Mouse (Mus musculus) kidney, adult 11 months (tissue): ENCODE results near the gene Fli1.

Source experiments
- DNase-seq: peaks from one replicate; pipeline ENCODE4 v3.0.0; 2022

The Fli1 gene

DNA sequence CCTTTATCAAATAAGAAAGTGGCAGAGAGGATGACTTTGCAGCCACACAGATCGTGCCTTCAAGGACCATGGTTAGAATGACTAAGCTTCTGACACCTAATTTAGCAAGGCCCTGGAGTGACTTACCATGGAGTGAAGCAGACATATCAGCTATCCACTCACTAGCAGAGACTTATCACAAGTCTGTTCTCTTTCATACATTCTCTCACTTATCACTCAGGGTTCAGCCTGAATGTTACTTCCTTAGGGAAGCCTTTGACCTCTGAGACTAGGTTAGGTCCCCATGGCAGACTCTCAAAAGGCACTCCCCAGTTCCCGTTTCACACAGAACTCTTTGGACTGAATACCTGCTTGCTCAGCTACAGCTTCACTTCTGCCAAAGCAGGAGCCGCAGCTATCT lies 21.3 kb downstream of the Fli1 start:
- no peak for DNase-seq

DNA sequence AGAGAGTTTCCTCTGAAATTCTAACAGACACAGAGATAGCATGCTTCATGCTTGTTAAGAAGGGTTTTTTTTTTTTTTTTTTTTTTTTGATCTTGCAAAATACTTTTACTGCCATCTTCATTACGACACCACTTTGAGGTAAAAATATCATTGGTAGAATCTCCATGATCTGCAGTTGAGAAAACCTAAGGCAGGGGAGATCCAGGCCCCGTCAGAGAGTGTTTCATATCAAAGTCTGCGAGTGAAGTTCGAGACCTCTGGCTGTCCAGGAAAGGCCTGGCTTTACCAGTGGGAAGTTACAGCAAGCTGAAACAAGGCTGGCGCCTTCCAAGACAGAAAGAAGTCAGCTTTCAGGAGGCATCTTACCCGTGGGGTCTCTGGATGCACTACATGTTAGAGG lies 21.8 kb downstream of the Fli1 start:
- no peak for DNase-seq

DNA sequence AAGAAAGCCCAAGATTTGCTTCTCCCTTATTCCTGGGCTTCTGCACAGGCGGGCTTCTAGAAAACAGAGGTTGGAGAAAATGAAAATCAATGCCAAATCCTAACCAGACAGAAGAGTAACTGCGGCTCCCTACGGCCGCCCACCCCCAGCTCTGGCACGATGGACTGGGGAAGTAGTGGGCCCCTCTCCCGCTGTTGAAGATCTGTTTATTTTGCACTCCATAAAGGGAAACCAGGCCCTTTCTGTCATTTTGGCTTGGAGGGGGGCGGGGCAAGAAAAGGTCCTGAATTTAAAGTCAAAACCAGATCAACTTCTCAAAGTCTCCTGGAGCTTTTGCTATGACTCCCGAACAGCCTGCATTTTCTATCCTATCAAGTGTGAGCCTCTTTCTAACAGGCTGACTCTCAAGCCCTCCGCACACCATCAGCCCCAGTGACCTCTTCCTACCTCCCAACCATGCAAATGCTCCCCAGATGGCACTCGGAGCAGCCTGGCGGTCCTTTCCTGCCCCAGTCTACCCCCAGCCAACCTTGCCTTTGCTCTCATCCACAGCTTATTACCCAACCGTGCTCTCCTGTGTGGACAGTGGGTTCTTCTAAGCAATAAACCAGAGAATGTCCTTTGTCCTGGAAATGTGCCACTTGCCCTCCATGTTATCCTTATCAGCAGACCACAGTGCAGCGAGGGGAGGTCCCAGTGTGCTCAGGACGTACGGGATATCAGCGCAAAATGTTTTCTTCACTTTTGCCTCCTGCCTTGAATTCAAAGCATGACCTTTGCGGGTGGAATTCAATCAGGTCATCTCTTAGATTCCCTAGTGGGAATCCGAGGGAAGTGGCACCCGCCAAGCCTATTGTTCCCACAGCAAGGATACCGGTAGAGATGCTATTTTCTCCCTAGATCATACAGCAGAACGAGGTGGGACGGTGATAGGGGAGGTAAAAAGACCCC lies 23.3 kb downstream of the Fli1 start:
- DNase-seq, result peak; percentile 39

DNA sequence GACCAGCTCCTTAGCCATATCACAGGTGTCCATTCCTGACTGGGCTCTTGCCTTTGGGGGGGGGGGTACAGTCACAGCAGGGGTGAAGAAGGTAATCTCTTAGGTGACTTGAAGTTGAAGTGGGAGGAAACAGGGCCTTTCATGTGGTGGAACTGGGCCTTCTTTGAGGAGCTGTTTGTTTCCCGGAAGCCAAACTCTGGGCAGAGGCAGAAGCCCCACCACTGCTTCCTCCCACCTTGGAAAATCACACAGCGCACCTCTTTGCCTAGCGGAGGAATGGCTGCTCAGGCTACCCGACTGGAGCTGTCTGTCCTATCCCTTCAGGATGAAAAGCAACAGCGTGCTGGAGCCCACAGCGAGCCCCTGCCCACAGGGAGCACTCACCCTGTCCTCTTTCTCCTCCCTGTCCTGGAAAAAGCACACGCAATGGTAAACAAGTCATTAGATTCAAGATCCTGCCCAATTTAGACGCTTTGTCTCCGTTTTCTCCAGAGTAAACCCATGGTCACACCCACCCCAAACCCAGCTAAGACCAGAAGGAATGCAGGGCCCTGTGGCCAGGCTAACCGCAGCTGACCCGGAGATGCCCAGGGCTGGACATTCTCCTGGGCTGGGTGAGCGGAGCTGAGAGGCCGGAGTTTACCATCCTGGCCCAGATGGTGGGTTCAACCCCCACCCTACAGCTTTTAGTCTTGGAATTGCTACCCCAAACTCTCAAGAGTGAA lies 24.1 kb downstream of the Fli1 start:
- DNase-seq, result no peak

DNA sequence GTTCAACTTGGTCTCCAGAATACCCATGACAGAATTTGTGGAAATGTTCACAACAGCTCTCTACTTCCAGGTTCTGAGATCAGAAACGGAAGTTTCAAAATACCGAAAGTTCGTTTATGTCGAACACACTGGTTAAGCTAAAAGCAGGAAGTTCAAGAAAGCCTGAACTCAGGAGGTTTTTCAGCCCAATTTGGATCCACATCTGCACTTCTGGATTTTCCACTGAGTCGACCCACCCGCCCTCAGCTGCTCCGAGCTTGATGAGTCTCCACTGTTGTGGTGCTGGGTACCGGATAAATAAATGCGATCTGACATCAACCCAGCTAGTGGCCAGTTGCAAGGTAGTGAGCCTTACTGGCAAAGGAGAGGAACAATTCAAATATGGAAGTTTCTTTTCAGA lies 26.0 kb downstream of the Fli1 start:
- DNase-seq, result no peak

DNA sequence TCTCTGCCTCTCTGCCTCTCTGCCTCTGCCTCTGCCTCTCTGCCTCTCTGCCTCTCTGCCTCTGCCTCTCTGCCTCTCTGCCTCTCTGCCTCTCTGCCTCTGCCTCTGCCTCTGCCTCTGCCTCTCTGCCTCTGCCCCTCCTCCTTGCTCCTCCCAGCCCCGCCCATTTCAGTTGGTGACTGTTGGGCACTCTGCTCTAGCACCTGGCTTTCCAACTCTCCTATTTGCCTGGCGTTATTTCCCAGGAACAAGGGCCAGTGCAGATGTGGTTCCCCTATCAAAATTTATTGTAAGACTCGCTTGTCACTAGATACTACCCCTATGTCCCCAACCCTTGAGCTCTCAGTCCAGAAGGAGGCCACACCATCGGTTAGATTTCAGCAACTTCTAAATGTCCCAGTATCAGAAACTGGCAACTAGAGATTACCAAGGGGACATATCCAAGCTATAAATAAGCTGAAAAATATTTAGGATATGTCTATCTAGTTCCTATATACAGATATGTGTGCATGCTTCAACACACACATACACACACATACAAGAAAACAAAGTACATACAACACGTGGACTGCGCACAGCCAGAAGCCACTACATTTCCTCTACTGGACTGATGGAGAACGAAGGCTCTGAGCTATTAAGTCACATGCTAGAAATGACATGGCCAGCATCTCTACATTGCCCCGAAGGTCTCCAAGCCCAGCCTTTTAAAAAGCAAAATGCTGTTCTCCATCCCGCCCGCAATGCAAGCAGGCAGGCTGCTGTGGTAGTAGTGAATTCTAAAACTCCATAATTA lies 26.6 kb downstream of the Fli1 start:
- no peak for DNase-seq

DNA sequence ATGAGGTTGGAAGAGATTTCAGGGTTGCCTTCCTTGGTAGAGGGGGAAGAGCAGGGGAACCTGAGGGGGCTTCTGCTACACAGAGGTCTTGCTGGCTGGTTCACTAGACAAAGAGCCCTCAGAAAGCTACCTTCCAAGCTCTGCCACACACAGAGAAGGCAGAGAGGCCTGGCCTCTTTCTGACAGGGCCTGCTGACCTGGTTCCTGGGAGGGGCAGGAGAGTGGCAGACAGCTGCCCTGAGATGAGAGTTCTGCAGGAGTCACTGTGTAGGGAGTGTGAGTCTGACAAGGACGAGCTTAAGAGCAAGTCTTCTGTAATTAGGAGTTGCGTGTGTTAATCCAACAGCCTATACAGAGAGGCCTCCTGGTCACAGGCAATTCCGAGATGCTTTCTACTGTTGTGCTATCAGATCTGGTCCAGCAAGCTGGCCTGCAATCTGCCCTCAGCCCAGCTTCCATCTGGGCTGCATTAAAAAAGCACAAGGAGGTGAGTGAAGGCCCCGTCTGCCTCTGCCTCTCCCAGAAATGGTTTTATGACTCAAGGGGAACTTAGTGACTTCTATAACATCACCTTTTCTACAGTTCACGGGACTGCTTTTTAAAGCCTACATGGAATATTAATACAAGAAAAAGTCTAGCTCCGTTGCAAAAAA lies 28.1 kb downstream of the Fli1 start:
- no peak for DNase-seq

DNA sequence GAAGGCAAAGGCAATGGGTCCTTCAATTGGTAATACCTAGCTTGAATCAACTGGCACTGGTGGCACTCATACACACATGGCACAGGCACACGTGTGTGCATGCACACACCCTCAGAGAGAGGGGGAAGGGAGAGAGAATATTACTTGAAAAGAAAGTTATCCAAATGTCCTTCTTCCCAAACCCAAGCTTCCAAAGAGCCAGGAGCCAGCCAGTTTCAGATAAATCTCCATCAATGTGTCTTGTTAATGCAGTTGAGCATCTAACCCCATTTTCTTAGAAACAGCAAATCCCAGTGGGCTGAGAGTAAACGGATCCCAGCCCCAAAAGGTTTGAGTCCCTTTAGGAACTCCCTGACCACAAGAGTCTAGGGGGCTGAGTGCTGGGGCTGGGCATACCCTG lies 29.2 kb downstream of the Fli1 start:
- DNase-seq, result no peak

DNA sequence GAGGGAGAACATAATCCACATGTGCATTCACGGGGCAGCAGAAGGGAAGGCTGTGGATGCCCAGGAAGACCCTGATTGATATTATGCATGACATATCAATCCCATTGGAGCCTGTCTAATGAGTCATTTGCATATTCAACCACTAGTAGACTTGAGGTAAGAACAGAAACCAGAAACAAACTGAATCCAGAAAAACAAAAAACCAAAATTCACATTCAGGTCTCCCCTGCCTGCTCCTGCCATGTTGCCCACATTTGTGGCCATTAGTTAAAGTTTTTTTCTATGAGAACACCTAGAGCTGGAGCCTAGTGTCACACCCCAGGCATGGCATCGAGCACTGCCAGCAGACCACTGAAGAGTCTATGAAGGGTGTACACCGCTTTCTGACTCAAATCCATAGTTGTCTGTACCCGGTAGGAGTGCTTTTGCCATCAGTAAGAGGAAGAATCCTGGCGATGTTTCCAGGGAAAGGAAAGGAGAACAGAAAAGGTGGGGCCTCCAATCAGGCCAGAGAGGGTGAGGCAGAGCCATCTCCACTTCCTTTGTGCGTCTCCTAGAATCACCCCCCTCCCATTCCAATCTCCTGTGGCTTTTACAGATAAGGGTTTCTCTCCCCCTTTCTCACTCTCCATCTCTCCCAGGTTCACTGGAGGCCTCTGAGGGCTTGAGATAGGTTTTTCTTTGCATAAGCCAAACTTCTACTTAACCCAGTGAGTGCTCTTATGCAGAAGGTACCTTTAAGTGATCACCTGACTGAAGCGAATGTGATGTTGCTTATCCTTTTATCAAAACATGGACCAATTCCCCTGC lies 32.0 kb downstream of the Fli1 start:
- DNase-seq, result no peak

DNA sequence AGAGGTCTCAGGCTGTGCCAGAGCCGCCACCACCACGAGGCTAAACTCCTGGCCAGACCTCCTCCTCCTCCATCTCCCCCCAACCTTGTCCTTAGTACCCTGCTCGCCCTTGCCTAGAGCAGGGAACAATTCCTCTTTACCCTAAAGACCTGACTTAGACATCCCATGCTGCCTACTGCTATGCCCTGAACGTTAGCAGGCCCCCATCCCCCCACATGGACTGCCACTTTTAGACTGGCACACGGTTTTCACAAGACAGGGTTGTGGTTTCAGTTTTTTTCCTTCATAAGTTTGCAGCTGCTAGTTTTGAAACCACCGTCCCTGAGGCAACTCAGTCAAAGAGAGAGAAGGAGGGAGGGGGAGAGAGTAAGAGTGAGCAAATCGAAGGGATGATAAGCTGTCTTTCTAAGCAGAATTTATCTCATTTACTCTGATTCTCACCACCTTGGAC lies 32.9 kb downstream of the Fli1 start:
- no peak for DNase-seq

DNA sequence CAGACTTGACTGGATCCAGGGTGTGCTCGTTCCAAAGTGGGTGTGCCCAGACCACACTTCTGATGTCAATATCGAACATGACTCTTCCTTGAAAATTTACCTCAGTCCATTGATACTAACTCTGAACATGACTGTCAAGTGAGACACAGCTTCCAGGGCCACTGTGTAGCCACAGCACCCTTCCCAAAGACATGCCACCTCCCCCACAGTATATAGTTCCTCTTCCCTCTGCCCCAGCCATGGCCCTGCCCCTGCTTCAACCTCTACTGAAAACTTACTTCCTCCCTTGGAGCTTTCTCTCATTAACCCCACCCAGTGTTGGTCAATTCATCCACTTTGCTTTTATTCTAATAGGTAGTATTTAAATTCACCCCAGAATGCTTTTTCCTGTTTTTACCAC lies 34.0 kb downstream of the Fli1 start:
- no peak for DNase-seq

DNA sequence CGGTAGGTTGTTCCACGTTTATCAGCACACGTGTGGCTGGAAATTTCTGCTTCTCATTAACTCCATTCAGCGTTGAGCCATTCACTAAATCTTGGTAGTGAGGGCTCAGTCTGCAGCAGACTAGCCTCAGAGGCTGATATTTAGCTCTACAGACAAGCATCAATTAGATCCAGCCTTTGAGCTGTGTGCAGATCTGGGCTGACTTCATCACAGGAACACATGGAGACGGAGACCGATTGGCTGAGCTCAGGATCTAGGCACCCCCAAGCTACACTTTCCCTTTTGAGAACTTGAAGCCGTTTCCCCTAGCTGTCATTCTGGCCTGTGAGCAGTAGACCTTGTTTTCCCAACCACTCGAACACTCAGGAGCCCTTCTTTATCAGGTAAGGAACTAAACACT lies 34.5 kb downstream of the Fli1 start:
- no peak for DNase-seq

DNA sequence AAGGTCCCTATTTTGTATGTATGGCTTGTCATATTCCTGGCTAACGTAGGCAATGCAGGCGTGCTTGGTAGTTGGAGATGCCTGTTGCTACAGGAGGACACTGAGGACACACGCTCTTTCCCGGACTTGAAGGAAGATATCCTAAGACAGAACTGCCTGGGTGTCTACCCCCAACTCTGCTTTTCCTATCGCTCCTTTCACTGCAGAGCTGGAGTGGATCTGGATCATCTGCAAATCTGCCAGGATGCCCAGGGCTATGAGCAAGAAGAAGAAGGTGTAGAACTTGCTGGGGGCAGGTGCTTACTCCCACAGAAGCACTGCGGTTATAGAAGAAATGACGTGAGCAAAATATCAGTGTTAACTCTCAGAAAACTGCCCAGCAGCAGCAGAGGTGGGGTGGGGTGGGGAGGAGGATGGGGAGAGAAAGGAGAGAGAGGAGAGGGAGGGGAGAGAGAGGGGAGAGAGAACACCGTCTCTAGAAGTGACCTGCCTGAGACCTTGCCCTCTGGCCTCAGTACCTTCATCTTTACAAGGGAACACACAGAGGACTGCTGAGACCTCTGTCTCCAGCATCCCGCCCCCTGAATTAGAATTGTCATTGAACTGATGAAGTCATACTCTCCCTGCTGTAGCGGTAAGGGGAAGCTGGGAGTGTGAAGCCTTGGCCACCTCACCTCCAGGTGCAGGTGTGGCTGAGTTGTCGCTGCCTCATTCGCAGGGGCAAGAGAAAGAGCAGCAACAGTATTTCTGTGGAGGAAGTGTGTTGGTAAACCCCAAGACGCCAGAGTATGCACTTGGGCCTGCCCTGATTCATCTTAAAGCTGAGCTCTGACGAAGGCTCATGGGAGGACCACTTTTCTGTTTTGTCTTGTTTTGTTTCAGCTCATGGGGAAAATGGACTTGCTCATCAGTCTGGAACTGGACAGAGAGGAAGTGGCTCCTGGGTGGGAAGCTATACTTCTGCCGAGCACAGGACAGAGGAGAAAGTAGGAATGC lies 35.5 kb downstream of the Fli1 start:
- no peak for DNase-seq

DNA sequence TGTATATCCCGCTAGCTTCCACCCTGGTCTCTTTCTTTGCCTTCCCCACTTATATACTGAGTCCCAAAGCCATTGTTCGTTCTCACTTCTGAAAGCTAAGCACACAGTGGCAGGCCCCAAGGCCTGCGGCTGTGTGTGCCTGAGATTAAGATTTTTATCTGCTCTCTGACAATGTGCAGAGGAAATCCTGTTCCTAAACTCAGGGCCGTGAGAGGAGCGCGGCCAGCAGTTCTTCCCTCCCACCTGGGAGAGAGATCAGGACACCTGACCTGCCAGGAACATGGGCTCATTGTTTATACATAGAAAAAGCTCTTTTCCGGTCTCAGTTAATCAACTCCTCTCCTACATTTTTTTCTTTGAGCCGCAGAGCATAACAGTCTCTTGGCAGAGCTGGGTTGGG lies 36.5 kb downstream of the Fli1 start:
- DNase-seq, result peak; percentile 68

DNA sequence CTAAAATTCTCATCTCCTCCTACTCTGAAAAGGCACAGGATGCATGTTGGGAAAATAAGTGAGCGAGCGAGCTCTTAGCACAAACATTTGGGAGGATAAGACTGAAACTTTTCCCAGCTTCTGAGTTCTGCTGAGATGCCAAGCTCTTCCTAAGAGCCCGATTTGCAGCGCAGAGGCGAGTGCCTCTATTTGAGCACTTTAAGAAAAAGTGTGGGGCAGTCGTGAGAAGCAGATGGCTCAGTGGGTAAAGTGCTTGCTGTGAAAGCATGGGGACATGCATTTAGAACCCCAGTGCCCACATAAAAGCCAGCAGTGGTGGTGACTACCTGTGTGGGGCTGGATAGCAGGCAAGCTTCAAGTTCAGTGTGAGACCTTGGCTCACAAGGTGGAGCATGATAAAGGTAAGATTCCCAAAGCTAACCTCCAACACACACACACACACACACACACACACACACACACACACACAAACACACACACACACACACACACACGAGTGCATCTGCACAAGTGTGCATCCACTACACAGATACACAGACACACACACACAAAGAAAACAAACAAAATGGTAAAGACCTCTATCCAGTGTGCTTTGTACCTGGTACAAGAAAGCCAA lies 37.1 kb downstream of the Fli1 start:
- no peak for DNase-seq

DNA sequence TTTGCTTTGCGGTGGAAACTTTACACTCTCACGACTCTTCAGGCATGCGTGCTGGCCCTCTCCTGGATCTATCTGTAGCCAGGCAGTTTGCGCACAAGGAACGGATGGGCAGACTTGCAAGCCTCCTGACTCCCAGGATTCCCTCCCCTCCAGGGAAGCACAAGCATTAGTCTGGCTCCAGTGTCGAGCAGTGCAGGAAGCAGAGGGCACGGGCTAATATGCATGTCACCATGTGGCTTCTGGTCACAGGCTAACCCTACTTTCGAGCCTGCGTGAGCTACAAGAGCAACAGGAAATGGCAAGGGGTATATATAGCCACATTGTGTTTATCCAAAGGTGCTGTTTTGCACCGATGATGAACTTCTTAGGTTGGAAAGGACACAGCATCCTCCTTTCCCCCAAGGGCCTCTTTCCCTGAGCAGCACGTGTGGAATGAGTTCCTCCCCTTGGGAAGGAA lies 38.6 kb downstream of the Fli1 start:
- DNase-seq, result peak; percentile 51

DNA sequence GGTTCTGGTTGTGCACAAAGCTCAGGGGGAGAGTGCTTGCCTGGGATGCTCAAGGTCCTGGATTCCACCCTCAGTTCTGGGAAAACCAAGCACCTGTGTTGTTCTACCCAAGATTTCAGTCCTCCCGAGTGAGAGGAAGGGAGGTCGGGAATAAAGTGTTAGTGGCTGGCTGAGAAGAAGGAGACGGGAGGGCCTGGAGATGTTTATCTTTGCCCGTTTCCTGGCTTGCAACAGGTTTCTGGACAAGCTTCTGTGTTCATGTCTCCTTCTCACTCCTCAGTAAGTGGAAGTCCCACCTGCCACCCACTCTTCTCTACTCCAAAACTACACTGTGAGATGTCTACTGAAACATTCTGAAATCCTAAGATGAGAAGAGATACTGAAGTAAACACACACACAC lies 39.2 kb downstream of the Fli1 start:
- DNase-seq, result no peak

DNA sequence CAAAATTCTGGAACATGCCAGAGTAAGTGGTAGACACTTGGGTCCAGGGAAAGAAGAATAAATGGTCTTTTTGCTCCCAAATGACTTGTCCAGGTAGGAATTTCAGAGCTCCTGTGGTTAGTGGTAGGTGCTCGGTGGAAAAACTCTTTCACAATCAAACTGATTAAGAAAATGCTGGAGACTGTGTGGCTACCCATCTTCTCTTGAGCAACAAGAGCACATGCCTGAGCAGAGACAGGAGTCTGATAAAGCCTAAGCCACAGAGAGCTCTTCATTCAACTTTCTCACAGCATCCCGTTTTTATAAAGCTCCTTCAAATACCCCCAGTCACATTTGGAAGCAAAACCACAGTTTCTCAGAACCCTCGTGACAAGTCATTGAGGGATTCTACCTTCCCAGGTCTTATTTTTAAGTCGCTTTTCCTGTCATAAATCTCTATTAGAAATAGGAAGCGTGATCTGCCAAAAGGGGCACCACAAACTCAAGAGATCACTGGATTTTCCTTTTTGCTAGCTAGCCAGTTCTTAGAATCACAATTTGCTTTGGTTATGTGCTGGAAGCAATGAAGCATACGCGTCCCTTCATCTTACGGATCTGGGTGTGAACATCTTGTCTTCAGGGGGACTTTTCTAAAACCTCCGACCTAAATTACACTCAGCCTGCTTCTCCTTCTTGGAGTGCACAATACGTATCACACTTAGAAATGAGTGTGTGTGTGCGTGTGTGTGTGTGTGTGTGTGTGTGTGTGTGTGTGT lies 40.2 kb downstream of the Fli1 start:
- DNase-seq, result no peak

DNA sequence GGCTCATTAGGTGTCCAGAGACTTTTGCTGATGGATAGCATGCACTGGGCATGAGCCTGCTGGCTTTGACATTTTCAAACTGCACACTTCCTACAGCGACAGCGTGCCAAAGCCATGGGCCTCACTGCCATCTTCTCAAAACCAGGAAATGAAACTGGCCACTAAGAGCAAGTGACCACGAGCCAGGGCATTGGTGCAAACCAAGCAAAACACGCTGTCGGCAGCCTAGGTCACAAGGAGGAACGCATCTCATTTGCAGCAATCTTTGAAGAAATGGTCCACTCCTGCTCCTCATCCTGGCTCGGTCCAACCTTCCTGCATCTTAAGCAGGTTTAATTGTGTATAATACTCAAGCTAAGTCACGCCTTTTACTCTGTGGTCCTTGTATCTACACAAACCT lies 41.8 kb downstream of the Fli1 start:
- DNase-seq, result peak; percentile 21
